Mouse (Mus musculus) lung, embryonic 14.5 days (tissue): ENCODE data around the gene Cpxm2. TPM values are rescaled to one million over a fixed set of nuclear protein-coding genes. Genes with fewer than 3 reads are reported as not detected.

ENCODE experiments used
- ATAC-seq: fragments of 200-750 bp; cut with Nextera tagmentation; 2 replicates; pipeline ENCODE4 v1.8.0; 2017; ENCODE audit warnings: mild to moderate bottlenecking, moderate TSS enrichment, moderate library complexity; ENCODE audit not compliant: insufficient read depth
- DNase-seq: peaks from one replicate; pipeline ENCODE4 v3.0.0-alpha.2; 2015
- H3K27ac ChIP-seq: fragments of 300-500 bp; sonication (generic); 2 replicates; pipeline ENCODE4 v1.5.1; 2014; ENCODE audit warnings: low read depth, mild to moderate bottlenecking, moderate library complexity
- H3K27me3 ChIP-seq: fragments of 300-500 bp; sonication (generic); 2 replicates; pipeline ENCODE4 v1.6.1; 2014; ENCODE audit warnings: low read length, control low read depth; ENCODE audit not compliant: insufficient read depth
- H3K36me3 ChIP-seq: fragments of 300-500 bp; sonication (generic); 2 replicates; pipeline ENCODE4 v1.6.1; 2014; ENCODE audit warnings: control low read depth; ENCODE audit not compliant: insufficient read depth
- H3K4me1 ChIP-seq: fragments of 300-500 bp; sonication (generic); 2 replicates; pipeline ENCODE4 v1.6.1; 2014; ENCODE audit warnings: antibody characterized with exemption, control low read depth; ENCODE audit not compliant: insufficient read depth
- H3K4me2 ChIP-seq: fragments of 300-500 bp; sonication (generic); 2 replicates; pipeline ENCODE4 v1.6.1; 2014; ENCODE audit warnings: mild to moderate bottlenecking
- H3K4me3 ChIP-seq: fragments of 300-500 bp; sonication (generic); 2 replicates; pipeline ENCODE4 v1.5.1; 2014; ENCODE audit warnings: low read depth, low read length
- H3K9ac ChIP-seq: fragments of 300-500 bp; sonication (generic); 2 replicates; pipeline ENCODE4 v1.6.1; 2014
- H3K9me3 ChIP-seq: fragments of 300-500 bp; sonication (generic); 2 replicates; pipeline ENCODE4 v1.6.1; 2016; ENCODE audit warnings: low read depth, low read length, control low read depth
- CTCF ChIP-seq: IDR thresholded peaks from 2 replicates; pipeline ENCODE4 v1.5.1; 2016; ENCODE audit warnings: antibody characterized with exemption, low read depth
- whole genome bisulfite sequencing: fragments of 180-500 bp; shearing (Covaris S2); extraction: QIAGEN DNeasy Blood & Tissue Kit; methylation state at CpG from one replicate; pipeline ENCODE4 v1.1.7; 2014; 5-methylcytosine and 5-hydroxymethylcytosine counted together
- polyA plus RNA-seq: library from polyadenylated mRNA; unstranded; fragments of >200 nt; fragmentation: Nextera tagmentation; extraction: Ambion mirVana; gene quantifications from 2 replicates; pipeline ENCODE4 v1.2.1, GENCODE M21; 2014

Gene Cpxm2
- polyA plus RNA-seq, 1 experiment from 2014 or later, result 0.50 TPM

DNA sequence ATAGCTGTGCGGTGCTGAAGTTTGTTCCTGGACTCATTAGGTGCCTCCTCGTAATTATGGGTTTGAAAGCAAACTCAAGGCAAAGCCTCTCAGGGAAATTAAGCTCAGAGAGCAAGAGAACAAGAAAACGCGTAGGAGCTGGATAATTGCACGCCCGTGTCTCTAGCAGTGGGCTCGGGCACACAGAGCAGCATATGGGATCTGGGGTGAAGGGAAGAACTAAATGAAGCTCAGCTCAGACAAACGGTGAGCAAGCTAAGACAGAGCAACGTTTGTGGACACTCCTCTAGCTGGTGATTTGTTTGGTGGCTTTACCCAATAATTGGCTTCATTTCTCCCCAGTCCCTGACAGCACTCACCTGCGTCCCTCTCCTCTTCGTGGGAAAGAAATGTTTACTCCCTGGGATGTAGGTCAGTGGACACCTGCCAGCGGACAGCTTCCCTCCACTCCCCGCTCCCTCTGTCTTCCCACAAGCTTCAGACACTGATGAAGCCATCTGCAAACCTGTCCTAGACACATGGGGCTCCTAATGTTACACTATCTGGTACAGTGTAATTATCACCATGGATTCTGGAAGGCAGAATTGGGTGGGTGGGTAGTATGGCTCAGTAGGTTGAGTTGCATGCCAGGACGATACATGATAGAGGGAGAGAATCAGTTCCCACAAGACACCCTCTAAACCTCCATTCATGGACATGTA is 148.4 kb downstream of the Cpxm2 start:
- H3K27ac ChIP-seq, result no peak overlapping the region
- H3K4me1 ChIP-seq, result no peaks in the 10 kb centered on the region
- no peak overlapping the region for H3K9ac ChIP-seq
- no peaks in the 10 kb centered on the region for H3K27me3 ChIP-seq
- DNase-seq (no peak), ATAC-seq (no peak)
- 71% methylated on average over 14 of the region's 14 CpGs for WGBS
- H3K4me2 ChIP-seq, result no peak overlapping the region
- H3K36me3 ChIP-seq, result no peaks in the 10 kb centered on the region
- H3K9me3 ChIP-seq, result no peaks in the 10 kb centered on the region
- H3K4me3 ChIP-seq, result no peak overlapping the region
- TF ChIP-seq CTCF, result no peak

DNA sequence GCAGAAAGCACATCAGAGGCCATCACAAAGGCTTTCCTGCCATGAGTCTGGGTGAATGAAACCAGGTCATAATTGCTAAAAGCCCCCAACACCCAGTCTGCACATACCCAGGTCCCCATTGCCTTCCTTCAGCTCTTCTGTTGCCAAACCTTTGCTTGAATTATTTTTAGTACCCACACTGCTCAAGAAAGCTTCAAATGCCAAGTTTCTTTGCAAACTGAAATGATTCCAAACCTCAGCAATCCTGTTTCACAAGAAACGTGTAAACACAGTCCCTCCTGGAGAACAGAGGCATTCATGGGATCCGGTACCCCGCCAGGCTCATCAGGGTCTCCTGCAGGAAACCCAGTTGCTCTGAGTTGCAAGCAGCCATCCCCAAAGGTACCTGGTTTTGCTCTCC is 161.7 kb downstream of the Cpxm2 start:
- no peak overlapping the region for H3K27ac ChIP-seq
- H3K9me3 ChIP-seq, result no peaks in the 10 kb centered on the region
- ATAC-seq (no peak), DNase-seq (no peak)
- H3K9ac ChIP-seq, result no peak overlapping the region
- H3K27me3 ChIP-seq, result no peaks in the 10 kb centered on the region
- H3K4me1 ChIP-seq, result no peaks in the 10 kb centered on the region
- H3K4me3 ChIP-seq, result no peak overlapping the region
- 46% methylated on average over 3 of the region's 3 CpGs for WGBS
- TF ChIP-seq CTCF, result no peak
- H3K36me3 ChIP-seq, result no peaks in the 10 kb centered on the region
- no peak overlapping the region for H3K4me2 ChIP-seq

DNA sequence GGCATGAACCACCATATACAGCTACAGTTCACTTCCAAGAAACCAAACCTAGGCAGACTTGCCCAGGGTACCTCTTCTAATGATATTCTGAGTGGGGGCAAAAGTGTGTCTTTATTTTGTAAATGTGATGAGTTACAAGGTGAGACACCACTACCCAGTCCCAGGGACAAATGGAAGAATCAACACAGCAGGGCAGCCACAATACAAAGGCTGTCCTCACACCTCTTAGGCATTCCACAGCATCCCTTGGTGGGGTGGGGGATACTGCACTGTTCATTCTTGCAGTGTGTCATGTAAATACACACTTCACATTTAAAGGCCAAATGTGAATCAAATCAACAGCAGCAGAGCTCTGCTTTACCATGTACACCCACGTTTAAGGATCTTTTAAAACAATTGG is 162.3 kb downstream of the Cpxm2 start:
- TF ChIP-seq CTCF, result no peak
- Histone ChIP-seq H3K4me3 (no peak overlapping the region), H3K4me2 (no peak overlapping the region), H3K9me3 (no peaks in the 10 kb centered on the region), H3K27ac (no peak overlapping the region), H3K36me3 (no peaks in the 10 kb centered on the region), H3K9ac (no peak overlapping the region), H3K4me1 (no peaks in the 10 kb centered on the region), H3K27me3 (no peaks in the 10 kb centered on the region)
- ATAC-seq, result no peak
- no peak for DNase-seq
- WGBS, result 41% methylated on average over 1 of the region's 1 CpGs

DNA sequence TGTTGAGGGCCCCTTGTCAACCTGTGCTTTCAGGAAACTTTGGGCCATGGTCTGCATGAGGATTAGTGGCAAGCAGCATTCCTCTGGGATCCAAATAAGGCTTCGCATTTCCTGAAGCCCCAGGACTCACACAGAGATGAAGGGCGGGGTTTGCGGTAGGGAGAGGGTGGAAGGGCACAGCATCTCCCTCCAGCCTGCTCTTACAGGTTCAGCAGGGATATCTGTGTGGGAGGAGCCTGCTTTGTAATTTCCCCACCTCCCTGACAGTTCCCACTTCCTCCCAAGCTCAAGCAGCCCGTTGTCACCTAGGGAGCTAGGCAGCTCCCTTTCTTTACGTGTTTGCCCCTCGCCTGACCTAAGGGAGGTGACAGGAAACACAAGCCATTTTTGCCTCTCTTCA is 165.5 kb downstream of the Cpxm2 start:
- H3K4me2 ChIP-seq, result no peak overlapping the region
- no peaks in the 10 kb centered on the region for H3K27me3 ChIP-seq

More for the DNA sequence above, 165.5 kb downstream of the Cpxm2 start:
- 12% methylated on average over 6 of the region's 6 CpGs for WGBS
- Histone ChIP-seq H3K36me3 (no peaks in the 10 kb centered on the region), H3K4me3 (no peak overlapping the region), H3K9me3 (no peaks in the 10 kb centered on the region), H3K4me1 (no peaks in the 10 kb centered on the region), H3K9ac (no peak overlapping the region), H3K27ac (no peak overlapping the region)
- no peak for TF ChIP-seq CTCF
- ATAC-seq (no peak), DNase-seq (no peak)

Other genes starting within 250 kb of the Cpxm2 start
- gene Gpr26, start 188.3 kb downstream of the Cpxm2 start, polyA plus RNA-seq, result not detected in 2 replicates
- gene Chst15, start 162.5 kb upstream of the Cpxm2 start, polyA plus RNA-seq, result 17.1 and 18.3 TPM in 2 replicates